Mouse (Mus musculus) cerebellum, postnatal 4 days (tissue): ENCODE results near the gene Armc7.
A peak's percentile ranks its signal among the peaks of the same experiment; 100 is the strongest.
"Not testable (repeated sequence)": the region's sequence is repeated elsewhere in the genome, so short reads cannot be mapped to it uniquely, and the experiment has no call there.

Experiments used
- DNase-seq, 2 experiments: peaks; one replicate each; pipeline ENCODE4 v3.0.0; 2022; ENCODE audit warnings: low spot score in 2 of 2, mixed read lengths in 1 of 2

The Armc7 gene

DNA sequence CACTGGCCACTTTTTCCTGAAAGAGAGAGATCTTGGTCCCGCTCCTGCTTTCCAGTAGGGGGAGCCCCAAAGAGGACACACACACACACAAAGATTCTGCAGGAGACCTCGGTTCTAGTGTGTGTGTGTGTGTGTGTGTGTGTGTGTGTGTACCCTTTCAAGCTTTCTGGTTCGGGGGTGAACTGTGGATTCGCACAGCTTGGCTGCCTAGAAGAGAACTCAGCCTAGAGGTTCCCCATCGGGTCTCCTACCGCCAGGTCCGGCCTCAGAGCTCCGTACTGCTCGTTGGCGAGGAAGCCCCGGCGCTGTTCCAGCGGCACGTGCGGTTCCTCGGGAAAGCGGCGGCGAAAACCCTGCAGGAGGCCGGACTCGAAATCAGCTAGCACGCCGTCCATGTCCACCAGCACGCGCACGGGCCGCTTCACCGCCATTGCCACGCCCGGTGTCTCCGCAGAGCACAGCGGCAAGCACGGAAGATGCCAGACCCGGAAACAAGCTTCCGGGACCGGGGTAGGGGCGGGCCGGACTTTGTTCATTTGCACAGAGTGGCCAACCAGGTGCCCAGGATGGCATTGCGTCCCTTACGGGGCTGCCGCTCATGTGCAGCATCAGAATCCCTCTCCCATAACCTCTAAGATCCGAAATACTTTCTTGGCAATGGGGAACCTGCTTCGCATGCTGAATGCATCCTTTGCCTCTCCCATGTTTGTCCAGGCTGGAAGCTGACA lies 16.1 kb downstream of the Armc7 start, which contains the start of gene Nt5c:
Nt5c (minus strand) TSS at position 507 of the 728 bp plus-strand sequence.
- DNase-seq: peak; percentile 59 to 71

DNA sequence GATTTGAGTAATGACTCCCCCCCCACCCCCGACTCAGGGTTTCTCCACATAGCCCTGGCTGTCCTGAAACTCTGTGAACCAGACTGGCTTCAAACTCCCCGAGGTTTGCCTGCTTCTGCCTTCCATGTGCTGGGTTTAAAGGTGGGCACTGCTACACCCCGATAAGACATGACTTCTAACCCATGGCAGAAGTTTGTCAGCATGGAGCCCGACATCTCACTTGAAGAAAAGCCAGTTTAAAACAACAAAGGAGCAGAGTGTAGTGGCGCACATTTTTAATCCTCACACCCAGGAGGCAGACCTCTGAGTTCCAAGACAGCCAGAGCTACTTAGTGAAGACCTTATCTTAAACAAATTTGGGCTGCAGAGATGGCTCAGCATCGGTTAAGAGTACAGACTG lies 16.9 kb downstream of the Armc7 start:
- no peak for DNase-seq

DNA sequence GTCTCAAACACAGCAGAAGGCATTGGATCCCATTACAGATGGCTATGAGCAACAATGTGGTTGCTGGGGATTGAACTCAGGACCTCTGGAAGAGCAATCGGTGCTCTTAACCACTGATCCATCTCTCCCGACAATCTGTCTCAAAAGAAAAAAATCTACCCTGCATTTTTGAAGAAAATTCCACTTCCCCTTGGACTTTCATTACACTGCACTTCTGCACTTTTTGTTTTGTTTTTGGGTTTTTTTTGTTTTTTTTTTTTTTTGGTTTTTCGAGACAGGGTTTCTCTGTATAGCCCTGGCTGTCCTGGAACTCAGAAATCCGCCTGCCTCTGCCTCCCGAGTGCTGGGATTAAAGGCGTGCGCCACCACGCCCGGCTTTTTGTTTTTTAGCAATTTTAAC lies 21.1 kb downstream of the Armc7 start:
- not testable (repeated sequence) for DNase-seq

DNA sequence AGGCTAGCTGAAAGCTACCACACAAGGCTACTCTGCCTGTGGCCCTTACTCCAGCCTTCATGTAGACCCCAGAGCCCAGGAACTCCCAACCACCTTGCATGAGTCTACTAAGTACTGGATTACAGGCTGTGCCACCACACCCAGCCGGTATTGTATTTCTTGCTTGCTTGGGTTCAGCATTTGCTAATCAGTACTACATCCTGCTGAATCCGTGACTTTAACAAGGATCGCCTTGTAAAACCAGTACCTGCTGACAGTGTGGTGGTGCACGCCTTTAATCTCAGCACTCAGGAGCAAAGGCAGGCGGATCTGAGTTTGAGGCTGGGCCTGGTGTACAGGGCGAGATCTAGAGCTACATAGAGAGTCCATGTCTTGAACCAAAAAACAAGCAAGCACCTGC lies 27.2 kb downstream of the Armc7 start:
- no peak for DNase-seq

DNA sequence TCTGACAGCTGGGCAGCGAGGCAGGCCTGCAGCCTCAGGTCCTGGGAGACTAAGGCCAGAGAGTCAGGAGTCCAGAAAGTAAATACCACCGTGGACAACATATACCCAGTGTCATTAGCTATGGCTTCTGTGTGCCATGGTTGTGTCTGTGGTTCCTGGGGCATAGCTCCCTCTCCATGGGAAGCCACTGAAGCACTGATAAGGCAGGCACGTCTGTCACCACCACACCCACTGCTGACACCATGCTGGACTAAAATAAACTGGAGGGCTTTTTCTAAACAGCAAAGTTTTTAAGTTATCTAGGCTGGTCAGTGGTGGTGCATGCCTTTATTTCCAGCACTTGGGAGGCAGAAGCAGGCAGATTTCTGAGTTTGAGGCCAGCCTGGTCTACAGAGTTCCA lies 31.1 kb downstream of the Armc7 start:
- DNase-seq: no peak

DNA sequence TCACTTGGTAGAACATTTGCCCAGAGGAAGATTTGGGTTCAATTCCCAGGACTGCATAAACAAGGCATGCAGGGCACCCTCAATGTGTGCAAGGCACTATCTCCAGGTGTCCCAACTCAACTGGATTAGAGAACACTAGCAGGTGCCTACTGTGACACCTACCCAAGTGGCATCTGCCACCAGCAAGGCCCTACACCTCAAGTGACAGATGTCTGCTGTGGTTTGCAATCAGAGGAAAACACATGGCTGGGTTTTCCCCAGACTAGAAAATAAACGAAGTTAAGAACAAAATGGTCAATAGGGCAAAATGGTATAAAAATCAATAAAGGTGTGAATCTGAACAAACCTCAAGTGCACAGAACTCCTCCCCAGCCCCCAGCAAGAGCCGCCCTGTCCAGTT lies 32.6 kb downstream of the Armc7 start:
- no peak for DNase-seq

DNA sequence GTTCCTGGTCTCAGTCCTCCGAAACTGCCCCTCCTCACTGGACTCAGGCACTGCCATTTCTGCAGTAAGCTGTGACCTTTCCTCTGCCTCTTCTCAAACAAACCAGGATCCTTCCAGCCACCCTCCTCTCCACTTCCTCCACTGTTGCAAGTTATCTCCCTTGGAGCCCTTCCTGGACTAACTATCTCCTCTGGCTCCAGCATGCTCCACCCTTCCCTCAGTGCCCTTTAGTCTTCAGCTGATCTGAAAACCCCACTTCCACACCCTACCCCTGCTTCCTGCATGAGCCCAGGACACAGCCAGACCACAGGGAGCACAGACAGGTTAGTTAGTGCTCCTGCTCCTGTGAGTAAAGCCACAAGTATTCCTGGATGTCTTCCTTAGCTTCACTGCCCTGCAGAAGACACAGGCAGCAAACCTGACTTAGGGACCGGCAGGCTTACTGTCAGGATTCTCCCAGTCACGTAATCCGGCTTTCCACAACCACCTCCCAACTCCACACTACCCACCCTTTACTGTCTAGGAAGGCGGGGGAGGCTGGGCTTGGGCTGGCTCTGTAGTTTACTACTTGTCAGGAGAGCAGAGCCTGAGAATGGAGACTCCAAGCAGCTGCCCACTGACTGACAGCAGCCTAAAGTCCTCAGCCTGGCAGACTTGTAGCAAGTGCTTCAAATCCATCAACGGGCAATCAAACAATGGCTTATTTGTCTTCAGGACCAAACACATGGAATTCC lies 34.5 kb downstream of the Armc7 start:
- no peak for DNase-seq

DNA sequence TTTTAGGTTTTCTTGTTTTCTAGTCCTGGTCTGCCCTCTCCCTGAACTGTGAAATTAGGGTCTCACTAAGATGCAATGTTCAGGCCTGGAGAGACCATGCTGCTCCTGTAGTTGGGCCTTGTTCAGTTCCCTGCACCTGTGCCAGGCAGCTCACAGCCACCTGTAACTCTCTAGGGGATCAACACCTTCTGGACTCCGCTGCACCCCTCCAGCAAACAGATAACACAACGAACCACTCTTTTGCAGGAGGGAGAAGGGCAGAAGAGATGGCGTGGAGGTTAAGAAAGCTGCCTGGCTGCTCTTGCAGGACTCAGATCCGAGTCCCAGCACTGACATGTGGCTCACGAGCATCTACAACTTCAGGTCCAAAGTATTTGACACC lies 35.0 kb downstream of the Armc7 start:
- DNase-seq: no peak

DNA sequence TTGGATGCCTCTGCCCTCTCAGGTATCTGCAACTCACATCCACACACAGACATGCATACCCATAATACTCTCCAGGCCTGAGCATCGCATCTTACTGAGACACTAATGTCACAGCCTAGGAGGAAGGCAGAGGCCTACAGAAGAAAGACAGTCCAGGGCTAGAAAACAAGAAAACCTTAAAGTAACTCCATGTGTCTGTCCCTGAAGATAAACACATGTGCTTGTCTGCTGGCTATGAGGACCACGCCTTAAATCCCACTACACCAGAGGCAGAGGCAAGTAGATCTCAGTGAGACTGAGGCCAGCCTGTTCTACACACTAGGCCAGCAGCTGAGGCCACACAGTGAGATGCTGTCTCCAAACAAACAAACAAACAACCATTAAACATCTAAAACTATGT lies 35.7 kb downstream of the Armc7 start:
- no peak for DNase-seq

DNA sequence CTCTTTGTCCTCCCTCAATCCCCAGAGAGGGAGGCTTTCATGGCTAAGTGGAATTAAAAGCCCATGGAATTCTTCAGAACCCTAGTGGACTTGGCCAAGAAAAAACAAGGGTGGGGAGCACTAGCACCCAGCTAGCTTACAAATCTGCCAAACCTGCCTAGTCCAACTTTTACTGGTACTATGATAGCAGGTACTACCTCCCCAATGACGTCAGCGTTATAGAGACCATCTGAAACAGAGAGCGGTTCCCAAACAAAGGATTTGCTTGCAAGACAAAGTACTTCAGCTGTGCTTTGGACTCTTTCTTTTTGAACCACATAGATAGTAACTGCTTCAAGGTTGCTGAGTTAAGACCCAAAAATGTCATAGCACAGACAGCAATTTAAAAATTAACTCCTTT lies 36.5 kb downstream of the Armc7 start:
- DNase-seq: no peak

DNA sequence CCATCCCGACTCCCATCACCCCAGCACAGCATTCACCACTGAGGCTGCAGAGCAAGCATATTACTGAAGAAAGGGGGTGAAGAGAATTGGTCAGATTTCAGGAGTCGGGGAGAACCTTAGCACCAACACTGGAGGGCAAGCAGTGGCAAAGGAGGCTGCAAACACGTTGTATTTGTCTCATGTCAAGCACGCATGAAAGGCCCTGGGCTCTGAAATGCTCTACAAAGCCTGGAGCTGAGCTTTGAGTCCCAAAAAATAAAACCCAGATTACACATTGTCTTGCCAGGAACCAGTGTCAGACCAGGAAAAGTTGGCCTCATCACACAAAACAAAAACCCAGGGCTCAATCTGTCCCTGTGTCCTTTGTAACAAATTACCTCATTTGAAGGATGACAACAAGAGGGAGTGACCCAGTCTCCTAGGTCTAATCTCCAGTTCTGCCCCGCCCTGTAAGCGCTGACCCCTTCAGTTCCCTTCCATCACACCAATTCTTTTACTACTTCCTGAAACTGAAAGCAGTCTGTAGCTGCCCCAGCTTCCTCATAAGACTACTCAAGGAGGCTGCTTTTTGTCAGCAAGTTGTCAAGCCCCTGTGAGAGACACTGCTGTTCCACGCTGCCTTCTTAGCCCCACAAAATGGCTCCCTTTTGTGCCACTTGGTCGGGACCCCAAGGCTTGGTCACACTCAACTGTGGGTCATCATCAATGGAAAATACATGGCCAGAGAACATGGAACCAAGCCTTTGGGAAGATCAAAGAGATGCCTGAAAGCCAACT lies 37.1 kb downstream of the Armc7 start:
- no peak for DNase-seq

DNA sequence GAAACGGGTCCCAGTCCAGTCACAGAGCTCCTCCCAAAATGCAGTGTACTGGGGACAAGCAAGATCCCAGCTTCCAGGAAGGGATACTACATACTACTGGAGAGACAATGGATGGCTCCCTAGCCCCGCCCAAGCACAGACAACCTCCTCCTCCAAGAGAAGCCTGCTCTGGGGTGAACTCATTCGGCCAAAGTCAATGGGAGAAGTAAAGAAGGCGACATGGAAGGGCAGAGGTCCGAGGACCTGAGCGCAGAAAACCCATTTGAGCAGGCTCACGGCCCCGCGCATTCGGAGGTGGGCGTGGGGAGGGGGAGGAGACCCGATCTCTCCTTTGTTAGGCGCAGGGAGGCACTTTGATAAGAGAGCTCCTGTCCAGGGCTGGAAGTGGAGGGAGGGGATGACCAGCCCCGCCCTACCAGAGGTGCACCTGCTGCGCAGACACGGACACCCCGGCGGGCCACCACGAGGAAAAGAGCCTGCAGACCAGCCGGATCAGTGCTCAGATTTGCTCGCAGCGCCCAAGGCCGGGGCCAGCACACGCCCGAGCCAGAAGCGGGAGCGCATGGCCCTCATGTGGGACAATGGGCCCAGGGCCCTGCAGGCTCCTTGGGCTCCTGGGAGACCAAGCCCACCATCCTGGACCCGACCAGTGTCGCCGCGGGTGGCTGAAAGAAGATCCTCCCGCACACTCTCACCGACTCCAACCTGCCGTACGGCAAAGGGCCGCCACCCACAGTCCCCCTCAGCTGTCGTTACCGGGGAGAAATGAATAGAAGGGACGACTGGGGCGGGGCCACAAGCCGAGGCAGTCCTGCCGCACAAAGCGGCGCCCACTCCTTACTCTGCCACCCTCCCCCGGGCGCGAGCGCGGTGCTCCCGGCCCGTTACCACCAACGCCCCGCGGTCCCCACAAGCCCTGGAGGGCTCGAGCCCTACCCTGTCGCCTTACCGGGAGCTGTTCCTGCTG lies 38.1 kb downstream of the Armc7 start:
- DNase-seq: peak; percentile 40 to 49

DNA sequence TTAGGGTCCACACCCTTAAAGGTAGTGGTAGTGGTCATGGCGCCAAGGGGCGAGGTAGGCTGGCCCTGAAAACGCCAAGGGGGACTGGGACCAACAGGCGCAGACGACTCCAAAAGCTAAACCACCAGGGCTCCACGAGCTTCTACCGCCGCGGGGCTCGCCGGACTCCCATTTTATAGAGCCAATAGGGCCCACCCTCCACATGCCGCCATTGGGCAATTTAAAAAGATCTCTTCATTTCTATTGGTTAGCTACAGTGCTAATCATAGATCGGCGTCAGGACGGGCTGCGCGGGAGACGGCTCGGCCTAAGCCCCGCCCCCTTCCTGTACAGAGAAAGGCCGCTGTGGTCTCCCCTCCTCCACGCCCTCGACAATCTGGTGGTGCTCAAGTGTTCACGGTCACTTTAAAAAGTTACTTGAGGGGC lies 38.8 kb downstream of the Armc7 start, which contains the start of gene Jpt1:
Jpt1 (minus strand) TSS at position 150 of the 426 bp plus-strand sequence.
- peak; percentile 88 to 97 for DNase-seq

DNA sequence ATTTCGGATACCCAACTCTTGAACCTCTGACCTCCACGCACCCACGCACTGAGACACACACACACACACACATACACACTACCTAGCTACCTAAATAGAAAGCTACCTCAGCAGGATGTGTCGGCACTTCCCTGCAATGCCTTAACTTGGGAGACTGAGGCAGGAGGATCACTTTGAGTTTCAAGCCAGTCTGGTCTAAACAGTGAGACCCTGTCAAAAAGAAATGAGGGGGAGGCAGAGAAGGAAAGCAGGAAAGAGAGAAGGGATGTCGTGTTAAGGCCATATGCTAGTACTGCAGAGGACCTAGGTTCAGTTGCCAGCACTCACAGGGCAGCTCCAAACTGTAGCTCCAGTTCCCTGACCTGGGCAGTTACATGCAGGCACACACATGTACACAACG lies 39.6 kb downstream of the Armc7 start:
- no peak for DNase-seq

DNA sequence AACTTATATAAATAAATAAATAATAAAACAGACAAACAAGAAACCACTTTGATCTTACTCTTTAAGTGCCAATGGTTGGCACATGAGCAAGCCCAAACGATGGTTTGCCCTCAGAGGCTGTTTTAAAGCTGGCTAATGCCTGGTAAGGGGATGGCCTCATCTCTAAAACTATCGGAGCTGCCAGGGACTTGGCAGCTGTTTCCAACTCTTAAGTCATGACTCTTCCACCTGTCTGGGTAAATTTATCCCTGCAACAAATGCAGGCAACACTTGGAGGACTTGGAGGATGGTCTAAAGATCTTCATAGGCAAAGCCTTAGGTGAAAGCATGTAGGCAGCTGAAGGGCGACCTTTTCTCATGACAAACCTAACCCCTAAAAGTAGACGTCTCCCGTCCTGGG lies 41.5 kb downstream of the Armc7 start:
- no peak for DNase-seq

DNA sequence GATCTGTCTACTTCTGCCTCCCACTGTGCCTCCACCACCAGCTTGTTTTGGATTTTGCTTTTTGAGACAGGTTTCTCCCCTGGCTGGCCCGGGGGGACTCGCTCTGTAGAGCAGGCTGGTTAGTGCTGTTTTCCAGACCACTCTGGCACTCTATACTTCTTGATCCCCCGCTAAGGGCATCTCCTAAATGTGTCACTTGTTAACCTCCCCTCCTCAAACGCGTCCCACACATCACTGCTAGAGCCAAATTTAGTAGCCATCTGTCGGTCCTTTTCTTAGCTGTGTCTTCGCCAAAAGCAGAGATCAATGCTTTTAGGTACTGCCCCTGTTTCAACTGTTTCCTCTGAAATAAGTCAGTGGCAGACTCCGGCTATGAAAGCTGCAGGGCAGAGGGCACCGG lies 43.2 kb downstream of the Armc7 start:
- DNase-seq: no peak

DNA sequence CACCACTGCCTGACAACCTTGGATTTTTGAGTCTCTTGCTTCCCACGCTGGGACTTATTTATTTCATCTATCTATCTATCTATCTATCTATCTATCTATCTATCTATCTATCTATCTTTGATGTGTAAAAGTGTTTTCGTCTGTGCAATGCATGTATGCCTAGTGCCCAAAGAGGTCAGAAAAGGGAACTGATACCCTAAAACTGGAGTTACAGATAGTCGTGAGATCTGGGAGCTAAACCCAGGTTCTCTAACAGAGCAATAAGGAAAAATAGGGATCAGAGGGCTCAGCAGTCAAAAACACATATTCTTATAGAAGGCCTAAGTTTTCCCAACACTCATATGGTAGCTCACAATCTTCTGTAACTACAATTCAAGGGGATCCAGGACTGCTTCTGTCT lies 44.1 kb downstream of the Armc7 start:
- DNase-seq: no peak

DNA sequence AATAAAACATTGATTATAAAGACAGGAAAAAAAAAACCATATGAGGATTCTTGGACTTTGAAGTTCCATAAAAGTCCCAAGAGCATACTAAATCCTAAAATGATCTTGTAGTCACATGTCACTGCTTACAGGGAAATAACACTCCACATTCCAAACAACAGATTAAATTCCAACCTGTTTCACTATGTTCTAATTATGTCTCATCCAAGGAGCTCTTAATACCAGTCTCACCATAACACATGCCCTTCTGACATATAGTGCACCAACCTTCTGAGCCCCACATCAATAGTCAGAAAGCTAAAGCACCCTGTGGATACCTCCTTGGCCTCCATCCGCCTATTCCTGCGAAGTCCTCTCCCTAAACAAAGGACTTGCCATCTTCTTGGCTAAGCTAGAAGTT lies 44.8 kb downstream of the Armc7 start:
- DNase-seq: no peak

DNA sequence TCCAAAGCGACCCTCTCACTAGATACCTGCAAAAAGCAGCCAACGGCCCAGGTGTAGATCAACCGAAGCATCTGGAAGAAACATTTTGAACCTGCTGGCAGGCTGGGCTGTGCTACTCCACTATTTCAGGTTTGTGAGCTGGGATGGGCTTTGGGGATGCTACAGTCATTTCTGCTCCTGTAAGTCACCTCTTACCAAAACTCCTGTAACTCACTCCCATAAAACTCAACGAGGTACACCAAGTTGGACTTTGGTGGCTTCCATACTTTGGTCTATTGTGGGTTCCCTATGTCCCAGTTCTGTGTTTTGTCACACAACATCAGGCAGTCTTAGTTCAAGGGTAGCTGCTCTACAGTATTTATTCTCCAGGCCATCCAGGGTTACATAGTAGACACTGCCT lies 45.6 kb downstream of the Armc7 start:
- no peak for DNase-seq

DNA sequence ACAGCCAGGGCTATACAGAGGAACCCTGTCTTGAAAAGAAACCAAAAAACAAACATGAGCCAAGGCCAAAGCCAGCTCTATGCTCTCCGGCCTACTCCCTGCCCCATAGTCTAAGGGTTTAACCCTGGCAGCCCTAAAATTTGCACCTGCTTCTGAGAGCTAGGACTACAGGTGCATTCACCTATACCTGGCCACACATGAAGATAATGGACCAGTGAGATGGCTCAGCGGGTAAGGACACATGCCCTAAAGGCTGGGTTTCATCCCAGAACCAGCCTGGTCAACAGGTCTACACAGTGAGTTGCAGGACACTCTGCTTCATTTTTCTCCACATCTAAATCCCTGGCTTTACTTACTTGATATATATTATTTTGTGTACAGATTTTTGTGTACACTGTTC lies 46.8 kb downstream of the Armc7 start:
- DNase-seq: no peak

DNA sequence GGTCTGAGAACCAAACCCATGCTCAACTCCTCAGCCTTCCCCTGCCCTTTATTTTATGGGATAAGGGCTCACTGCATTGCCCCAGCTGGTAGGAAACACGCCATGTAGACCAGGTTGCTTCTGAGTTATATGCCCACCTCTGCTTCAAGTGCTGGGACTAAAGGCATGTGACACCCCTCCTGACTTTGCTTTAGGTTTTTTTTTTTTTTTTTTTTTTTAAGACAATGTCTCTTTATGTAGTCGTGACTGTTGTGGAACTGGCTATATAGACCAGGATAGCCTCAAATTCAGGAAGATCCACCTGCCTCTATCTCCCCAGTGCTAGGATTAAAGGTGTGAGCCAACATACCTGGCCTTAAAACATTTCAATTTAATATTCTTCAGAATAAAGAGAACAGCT lies 47.2 kb downstream of the Armc7 start:
- no peak for DNase-seq
